Mouse (Mus musculus): ENCODE measurements around the gene Car1.

DNA sequence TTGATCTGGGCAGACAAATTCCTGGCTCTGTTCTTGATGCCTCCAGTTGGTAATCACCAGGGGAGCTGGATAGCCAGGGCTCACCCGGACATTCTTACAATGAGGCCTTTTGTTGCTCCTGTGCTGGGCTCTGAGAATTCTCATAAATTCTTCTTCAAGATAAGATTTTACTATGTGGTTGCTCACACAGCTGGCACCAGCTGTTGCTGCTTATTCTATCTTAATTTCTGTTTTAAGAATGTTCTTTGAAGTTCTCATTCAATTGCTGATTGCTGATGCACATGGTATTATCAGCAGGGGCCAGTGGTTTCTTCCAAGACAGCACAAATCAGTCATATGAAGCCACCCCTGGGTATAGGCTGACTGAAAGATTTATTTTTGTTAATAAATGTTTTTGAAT lies 21.0 kb downstream of the Car1 start:
- TF ChIP-seq CTCF (conservative IDR thresholded peaks at IDR 0.05; ENCODE audit: low read length): no peak
- no peak for TF ChIP-seq NANOG (IDR thresholded peaks at IDR 0.05; ENCODE audit: borderline replicate concordance, low read length)

Data from E14TG2a.4 (cell line).